Mouse (Mus musculus): Measurements from ENCODE around the gene Khdrbs2. TPM values are rescaled to one million over a fixed set of nuclear protein-coding genes. Genes with fewer than 3 reads are reported as not detected.

The Khdrbs2 gene
- polyA plus RNA-seq, 1 experiment from 2014 or later, result 8.2 TPM

GRCm38 (mm10) chr1:32347538-32347937, 175.0 kb downstream of the Khdrbs2 start:
- H3K27me3 ChIP-seq (ENCODE audit: insufficient read depth, poor library complexity, severe bottlenecking), result no peaks in the 10 kb centered on the region
- no peaks in the 10 kb centered on the region for H3K36me3 ChIP-seq
- 84% methylated on average over 2 of the region's 2 CpGs for WGBS
- no peaks in the 10 kb centered on the region for H3K4me1 ChIP-seq (replicated peaks)
- no peak overlapping the region for H3K4me3 ChIP-seq
- DNase-seq (ENCODE audit: low spot score), result no peak
- H3K27ac ChIP-seq, result no peak overlapping the region
- H3K9me3 ChIP-seq, result no peaks in the 10 kb centered on the region

GRCm38 (mm10) chr1:32352076-32352475, 179.6 kb downstream of the Khdrbs2 start:
- 89% methylated on average over 1 of the region's 1 CpGs for WGBS

GRCm38 (mm10) chr1:32363539-32363938, 191.0 kb downstream of the Khdrbs2 start:
- H3K4me3 ChIP-seq, result no peak overlapping the region
- no peak overlapping the region for H3K27ac ChIP-seq
- no peaks in the 10 kb centered on the region for H3K9me3 ChIP-seq
- 77% methylated on average over 2 of the region's 2 CpGs for WGBS
- H3K36me3 ChIP-seq, result no peaks in the 10 kb centered on the region
- H3K4me1 ChIP-seq (replicated peaks), result no peaks in the 10 kb centered on the region
- H3K27me3 ChIP-seq (ENCODE audit: insufficient read depth, poor library complexity, severe bottlenecking), result no peaks in the 10 kb centered on the region
- DNase-seq (ENCODE audit: low spot score), result no peak

More at GRCm38 (mm10) chr1:32352076-32352475, 179.6 kb downstream of the Khdrbs2 start:
- H3K27me3 ChIP-seq (ENCODE audit: insufficient read depth, poor library complexity, severe bottlenecking), result no peaks in the 10 kb centered on the region
- H3K4me3 ChIP-seq, result no peak overlapping the region
- H3K27ac ChIP-seq, result no peak overlapping the region
- no peaks in the 10 kb centered on the region for H3K36me3 ChIP-seq
- H3K4me1 ChIP-seq (replicated peaks), result no peaks in the 10 kb centered on the region
- no peak for DNase-seq (ENCODE audit: low spot score)
- H3K9me3 ChIP-seq, result no peaks in the 10 kb centered on the region

GRCm38 (mm10) chr1:32397553-32397952, 225.0 kb downstream of the Khdrbs2 start:
- no peaks in the 10 kb centered on the region for H3K9me3 ChIP-seq
- no peaks in the 10 kb centered on the region for H3K36me3 ChIP-seq
- H3K4me3 ChIP-seq, result no peak overlapping the region
- no peak for DNase-seq (ENCODE audit: low spot score)
- H3K27ac ChIP-seq, result no peak overlapping the region
- H3K27me3 ChIP-seq (ENCODE audit: insufficient read depth, poor library complexity, severe bottlenecking), result no peaks in the 10 kb centered on the region
- no peaks in the 10 kb centered on the region for H3K4me1 ChIP-seq (replicated peaks)
- 85% methylated on average over 6 of the region's 6 CpGs for WGBS

- 93% methylated on average over 2 of the region's 2 CpGs for WGBS
- no peak for DNase-seq (ENCODE audit: low spot score)
These were observed 235.1 kb downstream of the Khdrbs2 start for GRCm38 (mm10) chr1:32407651-32408050.

GRCm38 (mm10) chr1:32428410-32428809, 255.9 kb downstream of the Khdrbs2 start:
- 76% methylated on average over 1 of the region's 1 CpGs for WGBS
- H3K27me3 ChIP-seq (ENCODE audit: insufficient read depth, poor library complexity, severe bottlenecking), result no peaks in the 10 kb centered on the region
- no peaks in the 10 kb centered on the region for H3K4me1 ChIP-seq (replicated peaks)
- no peaks in the 10 kb centered on the region for H3K36me3 ChIP-seq
- no peak overlapping the region for H3K4me3 ChIP-seq
- DNase-seq (ENCODE audit: low spot score), result no peak
- no peaks in the 10 kb centered on the region for H3K9me3 ChIP-seq
- H3K27ac ChIP-seq, result no peak overlapping the region

More at GRCm38 (mm10) chr1:32407651-32408050, 235.1 kb downstream of the Khdrbs2 start:
- no peaks in the 10 kb centered on the region for H3K27me3 ChIP-seq (ENCODE audit: insufficient read depth, poor library complexity, severe bottlenecking)
- H3K9me3 ChIP-seq, result no peaks in the 10 kb centered on the region
- no peak overlapping the region for H3K27ac ChIP-seq
- H3K4me1 ChIP-seq (replicated peaks), result no peaks in the 10 kb centered on the region
- no peaks in the 10 kb centered on the region for H3K36me3 ChIP-seq
- H3K4me3 ChIP-seq, result no peak overlapping the region

- Histone ChIP-seq H3K9me3 (no peaks in the 10 kb centered on the region), H3K36me3 (no peaks in the 10 kb centered on the region), H3K4me1 (replicated peaks) (no peaks in the 10 kb centered on the region), H3K27ac (no peak overlapping the region), H3K27me3 (ENCODE audit: insufficient read depth, poor library complexity, severe bottlenecking) (no peaks in the 10 kb centered on the region), H3K4me3 (no peak overlapping the region)
- 82% methylated on average over 1 of the region's 1 CpGs for WGBS
- no peak for DNase-seq (ENCODE audit: low spot score)
These were observed 257.0 kb downstream of the Khdrbs2 start for GRCm38 (mm10) chr1:32429493-32429892.

- H3K36me3 ChIP-seq, result no peaks in the 10 kb centered on the region
- H3K4me3 ChIP-seq, result no peak overlapping the region
- H3K27me3 ChIP-seq (ENCODE audit: insufficient read depth, poor library complexity, severe bottlenecking), result no peaks in the 10 kb centered on the region
- WGBS, result 89% methylated on average over 3 of the region's 3 CpGs
- H3K27ac ChIP-seq, result no peak overlapping the region
- no peak for DNase-seq (ENCODE audit: low spot score)
- H3K9me3 ChIP-seq, result no peaks in the 10 kb centered on the region
- no peaks in the 10 kb centered on the region for H3K4me1 ChIP-seq (replicated peaks)
These were observed 258.0 kb downstream of the Khdrbs2 start for GRCm38 (mm10) chr1:32430516-32430915.

GRCm38 (mm10) chr1:32433118-32433517, 260.6 kb downstream of the Khdrbs2 start:
- no peak for DNase-seq (ENCODE audit: low spot score)
- H3K27me3 ChIP-seq (ENCODE audit: insufficient read depth, poor library complexity, severe bottlenecking), result no peaks in the 10 kb centered on the region
- no peak overlapping the region for H3K4me3 ChIP-seq
- H3K9me3 ChIP-seq, result no peaks in the 10 kb centered on the region
- H3K36me3 ChIP-seq, result no peaks in the 10 kb centered on the region
- 91% methylated on average over 2 of the region's 2 CpGs for WGBS
- H3K4me1 ChIP-seq (replicated peaks), result no peaks in the 10 kb centered on the region
- H3K27ac ChIP-seq, result no peak overlapping the region

- no peak for DNase-seq (ENCODE audit: low spot score)
- Histone ChIP-seq H3K9me3 (no peaks in the 10 kb centered on the region), H3K4me3 (no peak overlapping the region), H3K27ac (no peak overlapping the region), H3K4me1 (replicated peaks) (no peaks in the 10 kb centered on the region), H3K27me3 (ENCODE audit: insufficient read depth, poor library complexity, severe bottlenecking) (no peaks in the 10 kb centered on the region), H3K36me3 (no peaks in the 10 kb centered on the region)
- 89% methylated on average over 5 of the region's 5 CpGs for WGBS
These were observed 271.4 kb downstream of the Khdrbs2 start for GRCm38 (mm10) chr1:32443927-32444326.

- DNase-seq (ENCODE audit: low spot score), result no peak
- no peaks in the 10 kb centered on the region for H3K36me3 ChIP-seq
- WGBS, result 87% methylated on average over 6 of the region's 6 CpGs
- no peaks in the 10 kb centered on the region for H3K4me1 ChIP-seq (replicated peaks)
- H3K9me3 ChIP-seq, result no peaks in the 10 kb centered on the region
- no peak overlapping the region for H3K4me3 ChIP-seq
- no peaks in the 10 kb centered on the region for H3K27me3 ChIP-seq (ENCODE audit: insufficient read depth, poor library complexity, severe bottlenecking)
- H3K27ac ChIP-seq, result no peak overlapping the region
These were observed 290.6 kb downstream of the Khdrbs2 start for GRCm38 (mm10) chr1:32463103-32463516.

GRCm38 (mm10) chr1:32471022-32471421, 298.5 kb downstream of the Khdrbs2 start:
- Histone ChIP-seq H3K4me3 (no peak overlapping the region), H3K27me3 (ENCODE audit: insufficient read depth, poor library complexity, severe bottlenecking) (no peaks in the 10 kb centered on the region), H3K4me1 (replicated peaks) (no peaks in the 10 kb centered on the region), H3K27ac (no peak overlapping the region), H3K9me3 (no peaks in the 10 kb centered on the region), H3K36me3 (no peaks in the 10 kb centered on the region)
- no peak for DNase-seq (ENCODE audit: low spot score)
- 80% methylated on average over 2 of the region's 2 CpGs for WGBS

- Histone ChIP-seq H3K27ac (no peak overlapping the region), H3K27me3 (ENCODE audit: insufficient read depth, poor library complexity, severe bottlenecking) (no peaks in the 10 kb centered on the region), H3K4me1 (replicated peaks) (no peaks in the 10 kb centered on the region), H3K4me3 (no peak overlapping the region), H3K9me3 (no peaks in the 10 kb centered on the region), H3K36me3 (no peaks in the 10 kb centered on the region)
- no peak for DNase-seq (ENCODE audit: low spot score)
- 77% methylated on average over 11 of the region's 11 CpGs for WGBS
These were observed 299.1 kb downstream of the Khdrbs2 start for GRCm38 (mm10) chr1:32471502-32472214.

- no peaks in the 10 kb centered on the region for H3K36me3 ChIP-seq
- no peaks in the 10 kb centered on the region for H3K9me3 ChIP-seq
- DNase-seq (ENCODE audit: low spot score), result no peak
- no peaks in the 10 kb centered on the region for H3K27me3 ChIP-seq (ENCODE audit: insufficient read depth, poor library complexity, severe bottlenecking)
- no peak overlapping the region for H3K27ac ChIP-seq
- WGBS, result 87% methylated on average over 2 of the region's 2 CpGs
- no peak overlapping the region for H3K4me3 ChIP-seq
- no peaks in the 10 kb centered on the region for H3K4me1 ChIP-seq (replicated peaks)
These were observed 315.4 kb downstream of the Khdrbs2 start for GRCm38 (mm10) chr1:32487944-32488343.
